Mouse (Mus musculus) thymus, postnatal 36 days (tissue): Measurements from ENCODE around the gene Nop10.
A peak's percentile ranks its signal among the peaks of the same experiment; 100 is the strongest.
"Not testable (repeated sequence)": the region's sequence is repeated elsewhere in the genome, so short reads cannot be mapped to it uniquely, and the experiment has no call there.

Source experiments
- DNase-seq, 2 experiments: peaks; one replicate each; pipeline ENCODE4 v3.0.0; 2022; ENCODE audit warnings: mixed read lengths in 2 of 2

The Nop10 gene

DNA sequence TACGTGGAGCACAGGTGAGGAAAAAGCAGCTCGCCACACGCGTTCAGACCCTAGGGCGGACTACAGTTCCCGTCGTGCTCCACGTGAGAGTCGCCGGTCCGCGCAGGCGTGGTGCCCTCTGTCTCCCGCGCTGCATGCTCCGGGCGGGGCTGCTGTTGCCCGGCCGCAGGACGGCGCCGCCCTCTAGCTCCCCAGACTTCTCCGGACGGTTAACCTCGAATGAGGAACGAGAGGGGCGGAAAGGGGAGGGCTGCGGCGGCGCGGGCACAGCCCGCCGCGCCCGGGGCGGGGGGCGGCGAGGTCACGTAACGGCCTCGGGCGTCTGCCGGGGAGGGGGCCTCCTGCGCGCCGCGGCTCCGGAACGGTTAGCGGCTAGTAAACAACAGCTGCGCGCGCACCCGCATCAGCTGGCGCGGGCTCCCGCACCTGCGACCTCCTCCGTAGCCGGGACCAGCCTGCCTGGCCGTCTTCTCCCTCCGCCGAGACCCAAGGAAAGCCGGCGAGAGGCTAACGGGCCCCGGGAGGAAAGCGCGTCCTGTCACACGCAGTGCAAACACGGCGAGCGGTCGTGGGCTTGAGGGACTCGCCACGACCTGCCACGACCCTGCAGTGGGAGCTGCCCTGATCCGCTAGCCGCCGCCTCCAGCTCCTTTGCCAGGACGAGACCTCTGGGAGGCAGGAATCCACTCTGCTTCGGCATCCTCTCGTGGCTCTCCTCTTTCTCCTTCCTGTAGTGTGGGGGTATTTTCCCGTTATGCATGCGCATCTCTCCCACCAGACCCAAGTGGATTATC, 3.9 kb downstream of the Nop10 start, which contains the start of gene Slc12a6:
TSS of gene Slc12a6 (plus strand) at position 378 of the 794 bp plus-strand sequence.
- DNase-seq: peak; percentile 92 to 95

DNA sequence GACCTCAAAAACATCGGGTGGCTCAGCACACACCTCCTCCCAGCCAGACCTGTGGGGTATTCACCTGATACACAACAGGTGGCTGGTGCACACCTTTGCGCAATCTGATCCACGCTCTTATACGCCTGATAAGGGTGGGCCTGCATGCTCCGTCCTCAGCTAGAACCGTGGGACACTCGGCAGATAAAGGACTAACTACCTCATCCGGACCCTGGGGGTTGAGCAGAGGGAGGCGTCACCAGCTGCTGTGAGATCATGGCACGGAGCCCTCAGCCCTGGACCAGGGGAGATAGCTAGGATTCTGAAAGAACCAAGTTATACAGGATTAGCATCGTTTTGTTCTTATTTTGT, 4.5 kb downstream of the Nop10 start, which contains the start of gene Gm21985:
TSS of gene Gm21985 (plus strand) at position 73 of the 351 bp plus-strand sequence.
- DNase-seq: peak; percentile 52 to 65

DNA sequence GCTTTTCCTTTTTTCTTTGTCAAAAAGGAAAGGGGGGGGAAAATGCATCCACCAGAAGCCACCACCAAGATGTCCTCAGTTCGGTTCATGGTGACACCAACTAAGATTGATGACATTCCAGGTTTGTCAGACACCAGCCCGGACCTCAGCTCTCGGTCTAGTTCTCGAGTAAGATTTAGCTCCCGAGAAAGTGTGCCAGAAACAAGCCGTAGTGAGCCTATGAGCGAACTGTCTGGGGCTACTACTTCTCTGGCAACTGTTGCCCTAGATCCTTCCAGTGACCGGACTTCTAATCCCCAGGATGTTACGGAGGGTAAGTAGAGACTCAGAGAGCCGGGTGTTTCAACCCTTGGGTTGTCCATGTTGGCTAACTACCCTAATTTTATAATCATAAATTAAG, 5.1 kb downstream of the Nop10 start:
- DNase-seq: peak in 1 of 2 experiments; percentile 26

DNA sequence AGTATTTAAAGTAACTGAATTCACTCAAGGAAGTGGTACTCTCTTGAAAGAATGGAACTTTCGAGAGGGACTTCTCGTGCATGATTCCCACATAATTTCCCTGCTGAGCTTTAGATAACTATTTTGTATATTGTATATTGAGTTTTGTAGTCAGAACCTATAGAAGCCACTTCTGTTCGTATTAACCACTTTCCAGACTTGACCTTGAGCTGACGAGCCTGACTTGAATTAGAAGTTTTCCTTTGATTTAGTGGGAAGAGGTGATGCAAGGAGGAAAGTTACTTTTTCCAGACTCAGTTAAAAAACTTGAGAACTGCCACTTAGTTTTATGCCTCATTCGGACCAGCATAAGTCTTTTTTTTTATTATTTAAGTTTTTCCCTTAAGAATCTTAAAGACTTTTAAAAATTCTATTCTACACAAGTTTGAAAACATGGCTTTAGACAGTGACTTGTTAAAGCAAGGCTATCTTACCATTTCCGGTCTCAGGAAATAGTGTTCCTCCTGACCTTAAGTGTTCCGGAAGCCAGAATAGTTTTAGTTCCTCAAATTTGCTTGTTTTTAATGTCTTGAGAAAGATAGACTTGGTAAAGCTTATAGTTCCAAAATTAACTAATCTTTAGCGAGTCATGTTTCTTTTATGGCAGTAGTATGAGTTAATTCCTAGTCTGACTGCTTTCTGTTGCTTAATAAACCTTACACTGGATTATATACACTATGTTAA, 6.0 kb downstream of the Nop10 start:
- no peak for DNase-seq

DNA sequence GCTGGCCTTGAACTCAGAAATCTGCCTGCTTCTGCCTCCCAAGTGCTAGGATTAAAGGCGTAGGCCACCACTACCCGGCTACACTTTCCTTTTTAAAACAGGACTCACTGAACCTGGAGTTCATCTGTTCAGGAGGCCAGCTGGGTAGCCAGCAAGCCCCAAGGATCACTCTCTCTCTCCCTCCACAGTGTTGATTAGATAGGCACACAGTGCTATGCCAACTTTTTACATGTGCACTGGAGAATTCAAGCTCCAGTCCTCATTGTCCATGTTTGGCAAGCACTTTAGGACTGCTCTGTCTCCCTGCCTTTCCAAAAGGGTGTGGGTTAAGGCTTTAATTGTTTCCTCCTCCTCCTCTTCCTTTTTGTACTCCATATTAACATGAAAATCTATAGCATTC, 8.3 kb downstream of the Nop10 start:
- DNase-seq: no peak

DNA sequence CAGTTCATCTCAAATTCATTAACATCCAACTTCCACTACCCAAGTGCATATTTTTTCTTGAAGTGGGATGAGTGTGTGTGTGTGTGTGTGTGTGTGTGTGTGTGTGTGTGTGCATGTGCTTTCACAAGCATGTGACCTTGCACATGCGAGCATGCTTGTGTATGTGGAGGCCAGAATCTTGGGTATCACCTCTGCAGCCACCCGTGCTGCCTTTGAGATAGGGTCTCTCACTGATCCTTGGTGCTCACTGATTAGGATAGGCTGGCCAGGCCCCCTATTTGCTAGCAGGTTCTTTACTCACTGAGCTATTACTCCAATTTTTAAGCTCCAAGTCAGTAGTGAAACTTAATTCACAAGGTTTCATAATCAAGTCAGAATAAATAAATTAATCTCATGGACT, 11.2 kb downstream of the Nop10 start:
- DNase-seq: no peak

DNA sequence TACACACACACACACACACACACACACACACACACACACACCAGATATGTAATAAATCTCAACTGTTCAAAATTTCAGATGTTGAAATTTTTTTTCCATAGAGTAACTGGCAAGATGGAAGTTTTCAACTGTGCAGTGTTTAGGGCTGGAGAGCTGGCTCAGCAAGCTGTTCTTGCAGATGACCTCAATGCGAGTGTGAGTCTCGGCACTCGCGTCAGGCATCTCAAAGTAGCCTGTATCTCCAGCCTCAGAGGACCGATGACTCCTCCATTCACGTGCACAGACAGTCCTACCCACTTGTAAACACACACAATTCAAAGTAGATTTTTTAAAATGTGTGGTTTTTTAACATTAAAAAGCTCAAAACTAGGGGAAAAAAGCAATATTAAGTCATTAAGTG, 11.7 kb downstream of the Nop10 start:
- DNase-seq: no peak

DNA sequence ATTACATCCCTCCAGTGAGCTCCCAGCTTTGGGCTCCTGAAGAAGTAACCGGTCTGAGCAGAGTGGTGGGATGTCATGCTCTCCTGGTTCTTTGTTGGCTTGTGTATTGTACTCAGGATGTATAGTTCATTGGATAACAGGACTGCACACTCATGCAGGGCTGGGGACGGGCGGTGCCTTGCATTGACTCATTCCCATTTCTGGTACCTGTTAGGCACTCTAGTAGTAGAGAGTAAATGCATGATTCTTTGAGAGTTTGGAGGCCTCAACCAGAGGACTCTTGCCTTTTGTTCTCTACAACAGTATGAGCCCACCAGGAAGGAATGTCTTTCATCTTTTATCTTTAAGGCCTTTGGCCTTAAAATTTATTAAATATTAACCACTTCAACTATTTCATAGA, 15.1 kb downstream of the Nop10 start:
- no peak for DNase-seq

DNA sequence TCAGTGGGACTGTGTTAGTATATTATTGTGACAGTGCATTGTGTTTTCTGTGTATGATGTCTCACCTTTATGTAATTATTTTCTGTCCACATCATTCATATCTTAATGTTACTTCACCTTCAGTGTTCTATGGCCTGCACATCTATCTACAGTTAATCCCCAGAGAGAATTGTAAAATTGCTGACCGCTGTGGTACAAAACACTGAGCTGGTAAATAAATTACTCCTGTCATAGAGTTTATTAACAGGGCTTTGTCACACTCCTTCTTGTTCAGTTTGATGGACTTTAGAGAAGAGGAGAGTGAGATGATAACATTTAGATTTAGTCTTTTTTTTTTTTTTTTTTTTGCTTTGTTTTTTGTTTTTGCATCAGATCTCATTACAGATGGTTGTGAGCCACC, 21.1 kb downstream of the Nop10 start:
- no peak for DNase-seq

DNA sequence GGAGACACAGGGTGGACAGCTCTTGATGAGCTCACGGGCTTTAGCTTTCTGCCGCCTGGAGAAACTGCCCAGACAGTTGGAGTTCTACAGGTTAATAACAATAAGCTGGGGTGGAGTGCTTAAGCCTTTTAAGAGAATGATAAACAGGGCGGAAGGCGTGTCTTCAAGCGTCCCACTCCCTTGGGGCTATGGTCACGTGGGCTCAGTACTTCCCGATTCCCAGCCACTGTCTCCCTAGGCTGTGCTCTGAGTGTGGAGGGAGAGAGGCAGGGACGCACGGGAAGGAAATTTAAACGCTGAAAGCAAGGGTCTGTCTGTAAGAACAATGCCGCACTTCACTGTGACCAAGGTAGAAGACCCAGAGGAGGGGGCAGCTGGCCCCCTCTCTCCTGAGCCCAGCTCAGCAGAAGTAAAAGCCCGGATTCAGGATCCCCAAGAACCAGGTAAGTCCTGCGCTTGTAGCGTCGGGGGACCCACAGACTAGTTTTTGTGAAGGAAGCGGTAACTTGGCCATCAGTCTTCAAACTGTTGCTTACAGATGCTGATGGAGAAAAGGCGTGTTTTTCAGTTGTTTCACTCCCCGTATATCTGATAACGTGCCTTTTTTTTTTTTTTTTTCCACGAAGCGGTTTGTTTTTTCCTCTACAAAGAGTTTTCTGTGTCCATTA, 22.8 kb downstream of the Nop10 start:
- no peak for DNase-seq

DNA sequence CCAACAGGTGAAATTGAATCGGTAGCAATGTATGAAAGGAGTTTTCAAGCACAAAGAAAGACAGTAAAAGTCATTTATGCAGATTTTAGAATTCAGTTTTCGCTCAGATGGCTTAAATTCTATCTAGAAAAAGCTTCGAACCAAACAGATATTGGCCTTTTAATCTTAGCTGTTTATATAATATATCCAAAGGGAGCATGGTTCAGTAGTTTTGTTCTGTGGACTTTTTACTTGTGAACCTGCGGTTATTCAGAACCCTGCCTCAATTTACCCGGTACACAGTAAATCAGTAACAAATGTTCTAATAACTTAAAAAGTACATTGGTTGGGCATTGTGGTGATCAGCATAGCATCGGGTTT, 23.3 kb downstream of the Nop10 start:
- no peak for DNase-seq

DNA sequence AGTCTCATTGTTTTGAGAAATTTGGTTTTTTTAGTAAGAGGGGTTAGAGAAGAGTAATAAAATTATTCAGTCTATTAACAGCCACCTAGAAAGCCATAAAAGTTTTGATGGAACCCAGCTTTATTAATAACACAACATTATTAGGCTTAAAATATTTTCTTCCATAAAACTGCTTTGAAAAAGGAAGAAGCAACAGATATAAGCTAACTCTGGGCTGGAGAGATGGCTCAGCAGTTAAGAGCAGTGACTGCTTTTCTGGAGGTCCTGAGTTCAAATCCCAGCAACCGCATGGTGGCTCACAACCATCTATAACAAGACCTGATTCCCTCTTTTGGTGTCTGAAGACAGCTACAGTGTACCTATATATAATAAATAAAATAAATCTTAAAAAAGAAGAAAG, 24.3 kb downstream of the Nop10 start:
- not testable (repeated sequence) for DNase-seq

DNA sequence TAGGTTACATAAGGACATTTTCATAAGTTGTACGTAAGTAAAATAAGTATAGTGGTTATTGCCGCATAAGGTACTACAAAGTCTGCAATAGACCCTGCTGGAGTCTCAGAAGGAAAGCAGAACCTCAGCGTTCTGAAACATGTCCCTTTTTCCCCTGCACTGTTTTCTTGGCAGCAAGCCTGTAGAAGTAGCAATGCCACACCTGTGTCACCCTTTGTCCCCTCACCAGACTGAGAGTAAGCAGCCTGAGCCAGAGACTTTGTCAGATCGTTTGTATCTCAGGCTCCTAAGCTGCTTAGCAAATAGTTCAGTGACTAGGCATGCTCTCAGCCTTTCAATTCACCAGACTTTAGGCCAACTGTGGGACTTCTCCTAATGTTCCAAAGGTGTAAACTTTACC, 25.3 kb downstream of the Nop10 start:
- no peak for DNase-seq

DNA sequence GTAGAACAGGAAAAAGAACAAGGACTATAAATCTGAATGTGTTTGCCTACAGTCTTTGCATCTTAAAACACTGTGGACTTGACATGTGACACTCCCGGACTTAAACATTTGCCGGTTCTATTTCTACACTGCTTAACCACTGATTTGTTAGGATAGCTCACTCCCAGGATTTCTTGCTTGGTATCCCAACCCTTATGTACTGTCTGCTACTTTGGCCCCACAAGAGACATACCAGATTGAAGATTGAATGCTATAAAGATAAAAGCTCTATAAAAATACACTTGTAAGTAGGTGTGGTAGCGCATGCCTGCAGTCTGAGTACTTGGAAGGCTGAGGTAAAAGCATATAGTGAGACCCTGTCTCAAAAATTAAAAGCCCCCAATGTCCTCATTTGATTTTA, 27.8 kb downstream of the Nop10 start:
- no peak for DNase-seq

DNA sequence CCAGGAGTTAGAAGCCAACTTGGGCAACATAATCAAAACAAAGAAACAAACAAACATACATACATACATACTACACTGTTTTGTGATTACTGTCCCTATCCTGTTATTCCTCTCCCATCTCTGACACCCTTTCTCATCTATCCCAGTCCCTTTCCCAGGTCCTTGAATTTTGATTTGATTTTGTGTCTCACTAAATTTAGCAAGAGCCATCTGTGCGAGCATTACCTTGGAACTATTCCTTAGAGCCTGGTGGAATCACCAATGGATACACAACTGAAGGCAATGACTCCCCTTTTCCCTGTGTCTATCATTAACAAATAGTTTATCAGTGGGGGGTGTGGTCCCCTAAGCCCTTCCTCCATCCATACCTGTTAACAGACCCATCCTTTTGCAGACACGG, 31.1 kb downstream of the Nop10 start:
- DNase-seq: no peak

DNA sequence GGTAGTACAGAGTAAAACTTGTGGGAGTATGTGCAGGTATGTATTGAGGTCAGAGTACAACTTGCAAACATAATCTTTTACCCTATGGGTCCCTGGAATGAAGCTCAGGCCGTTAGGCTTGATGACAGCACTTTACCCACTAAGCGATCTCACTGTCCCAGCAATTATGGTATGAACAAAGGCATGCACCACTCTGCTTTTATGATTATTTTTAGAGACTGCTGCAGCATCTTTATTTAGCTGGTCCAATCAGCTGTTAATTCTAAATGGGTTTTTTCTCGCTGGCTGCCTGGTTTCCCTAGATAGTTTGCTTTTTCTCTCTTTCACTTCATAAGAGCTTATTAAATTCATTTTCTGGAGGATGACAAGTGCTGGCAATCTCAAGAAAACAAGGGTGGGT, 34.5 kb downstream of the Nop10 start:
- no peak for DNase-seq

DNA sequence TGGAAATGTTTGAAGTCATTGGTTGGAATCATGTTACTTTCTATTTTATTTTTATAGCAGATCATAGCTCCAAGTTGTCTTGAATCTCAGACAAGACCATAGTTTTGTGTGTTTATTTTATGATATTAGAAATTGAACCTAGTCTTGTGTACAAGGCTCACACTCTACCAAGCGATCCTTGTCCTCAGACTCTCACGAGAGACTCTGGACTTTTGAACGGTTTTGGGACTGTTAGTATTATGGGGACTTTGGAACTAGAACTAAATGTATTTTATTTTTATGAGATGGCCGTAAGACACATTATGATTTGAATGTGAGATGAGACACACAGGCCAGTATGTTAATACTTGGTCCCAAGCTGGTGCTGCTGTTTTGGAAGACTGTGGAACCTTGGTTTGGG, 36.5 kb downstream of the Nop10 start:
- no peak for DNase-seq

DNA sequence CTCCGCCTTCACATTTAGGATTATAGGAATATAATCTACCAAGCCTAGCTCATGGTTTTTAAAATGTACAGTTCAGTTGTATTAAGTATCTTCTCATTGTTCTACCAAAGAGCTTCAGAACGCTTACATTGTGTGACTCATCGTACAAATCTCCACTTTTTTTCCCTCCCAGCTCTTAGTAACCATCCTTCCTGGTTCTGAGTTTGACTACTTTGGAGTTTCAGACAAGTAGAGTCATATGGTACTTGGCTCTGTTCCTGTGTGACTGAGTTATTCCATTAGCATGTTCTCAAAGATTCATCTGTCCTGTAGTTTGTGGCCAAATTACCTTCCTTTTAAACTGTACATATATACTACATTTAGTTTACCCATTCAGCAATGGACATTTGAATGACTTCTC, 46.9 kb downstream of the Nop10 start:
- DNase-seq: no peak

DNA sequence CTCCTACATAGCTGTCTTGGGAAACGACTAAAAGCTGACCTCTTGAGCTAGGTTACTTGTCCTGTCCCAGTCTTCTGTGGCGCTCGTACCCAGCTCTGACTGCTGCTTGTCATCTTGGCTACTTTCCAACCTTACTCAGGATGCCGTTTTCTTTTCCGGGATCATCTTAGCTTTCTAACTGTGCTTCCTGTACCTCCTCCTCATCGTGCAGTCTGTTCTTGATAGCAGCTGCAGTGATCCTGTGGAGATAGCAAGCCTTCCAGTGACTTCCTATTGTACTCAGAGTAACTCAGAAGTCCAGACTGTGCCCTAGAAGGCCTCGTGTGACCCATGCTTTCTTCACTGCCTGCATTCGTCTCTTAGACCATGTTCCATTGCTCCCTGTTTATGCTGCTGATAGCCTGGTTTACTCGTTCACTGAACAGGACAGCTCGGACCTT, 47.5 kb downstream of the Nop10 start:
- no peak for DNase-seq
